Mouse (Mus musculus) testis, postnatal 14 days (tissue): ENCODE results near the gene Bbox1.

ENCODE experiments used
- DNase-seq: peaks from one replicate; pipeline ENCODE4 v3.0.0; 2021; ENCODE audit warnings: low spot score

Bbox1 gene

GRCm38 (mm10) chr2:110314509-110315155, at the start of gene Bbox1:
TSS of gene Bbox1 (minus strand) at chr2:110314560.
- DNase-seq = peak; percentile 63

- no peak for DNase-seq
Measured at GRCm38 (mm10) chr2:110363855-110364254, 49.5 kb upstream of the Bbox1 start.

GRCm38 (mm10) chr2:110362432-110363283, 48.3 kb upstream of the Bbox1 start, which contains the start of gene Fibin:
TSS of gene Fibin (minus strand) at chr2:110363183.
- DNase-seq = peak; percentile 27

- DNase-seq = no peak
Measured at GRCm38 (mm10) chr2:110353302-110353970, 39.1 kb upstream of the Bbox1 start.

GRCm38 (mm10) chr2:110351843-110352251, 37.5 kb upstream of the Bbox1 start:
- DNase-seq = no peak

GRCm38 (mm10) chr2:110351406-110351805, 37.0 kb upstream of the Bbox1 start:
- no peak for DNase-seq

- DNase-seq = no peak
Measured at GRCm38 (mm10) chr2:110328953-110329352, 14.6 kb upstream of the Bbox1 start.

- DNase-seq = no peak
Measured at GRCm38 (mm10) chr2:110319949-110320348, 5.6 kb upstream of the Bbox1 start.

- DNase-seq = no peak
Measured at GRCm38 (mm10) chr2:110319266-110319665, 4.9 kb upstream of the Bbox1 start.

- DNase-seq = no peak
Measured at GRCm38 (mm10) chr2:110318719-110319118, 4.4 kb upstream of the Bbox1 start.

- DNase-seq = no peak
Measured at GRCm38 (mm10) chr2:110316116-110316883, 1.9 kb upstream of the Bbox1 start.

GRCm38 (mm10) chr2:110314074-110314473, 286 bp downstream of the Bbox1 start:
- no peak for DNase-seq

- DNase-seq = no peak
Measured at GRCm38 (mm10) chr2:110313305-110313824, 995 bp downstream of the Bbox1 start.

GRCm38 (mm10) chr2:110305358-110306283, 8.7 kb downstream of the Bbox1 start:
- DNase-seq = peak; percentile 14

GRCm38 (mm10) chr2:110302261-110302660, 12.1 kb downstream of the Bbox1 start:
- no peak for DNase-seq

GRCm38 (mm10) chr2:110301314-110301713, 13.0 kb downstream of the Bbox1 start:
- DNase-seq = no peak

GRCm38 (mm10) chr2:110294927-110295326, 19.4 kb downstream of the Bbox1 start:
- DNase-seq = no peak

GRCm38 (mm10) chr2:110287959-110288358, 26.4 kb downstream of the Bbox1 start:
- no peak for DNase-seq

GRCm38 (mm10) chr2:110285829-110286504, 28.4 kb downstream of the Bbox1 start:
- no peak for DNase-seq

- DNase-seq = no peak
Measured at GRCm38 (mm10) chr2:110275424-110275823, 38.9 kb downstream of the Bbox1 start.
